Mouse (Mus musculus): Measurements from ENCODE around the gene Slc30a6. TPM values are rescaled to one million over a fixed set of nuclear protein-coding genes. Genes with fewer than 3 reads are reported as not detected.
A peak's percentile ranks its signal among the peaks of the same experiment; 100 is the strongest.

Slc30a6 gene
- polyA plus RNA-seq, 1 experiment from 2014 or later: 42.6 TPM

GRCm38 (mm10) chr17:74396766-74397165, 1.4 kb downstream of the Slc30a6 start:
- DNase-seq (no peak), ATAC-seq (ENCODE audit: insufficient read depth) (no peak)
- Histone ChIP-seq H3K9me3 (ENCODE audit: low read depth, low read length) (no peaks in the 10 kb centered on the region), H3K27me3 (ENCODE audit: insufficient read depth, low read length) (no peaks in the 10 kb centered on the region), H3K36me3 (ENCODE audit: insufficient read depth) (peaks cover 7% of the 10 kb centered on the region; the same call in 1 of the 2 replicates), H3K27ac (ENCODE audit: low read depth) (no peak overlapping the region), H3K9ac (peak overlapping the region; percentile 96; the same call in 1 of the 2 replicates), H3K4me2 (peak overlapping the region; percentile 79), H3K4me3 (ENCODE audit: low read depth, low read length) (peak overlapping the region; percentile 96), H3K4me1 (ENCODE audit: insufficient read depth) (peaks cover 5% of the 10 kb centered on the region; the same call in 1 of the 2 replicates)
- no peak for TF ChIP-seq CTCF (IDR thresholded peaks at IDR 0.05; ENCODE audit: low read depth)
- 78% methylated on average over 4 of the region's 4 CpGs for WGBS

GRCm38 (mm10) chr17:74397173-74397572, 1.8 kb downstream of the Slc30a6 start:
- Histone ChIP-seq H3K4me2 (no peak overlapping the region; the same call in 1 of the 2 replicates), H3K27me3 (ENCODE audit: insufficient read depth, low read length) (no peaks in the 10 kb centered on the region), H3K4me3 (ENCODE audit: low read depth, low read length) (peak overlapping the region; percentile 96; the same call in 1 of the 2 replicates), H3K36me3 (ENCODE audit: insufficient read depth) (peaks cover 11% of the 10 kb centered on the region), H3K9ac (no peak overlapping the region), H3K9me3 (ENCODE audit: low read depth, low read length) (no peaks in the 10 kb centered on the region), H3K4me1 (ENCODE audit: insufficient read depth) (peaks cover 5% of the 10 kb centered on the region; the same call in 1 of the 2 replicates), H3K27ac (ENCODE audit: low read depth) (no peak overlapping the region)
- 87% methylated on average over 2 of the region's 2 CpGs for WGBS
- no peak for ATAC-seq (ENCODE audit: insufficient read depth)
- no peak for TF ChIP-seq CTCF (IDR thresholded peaks at IDR 0.05; ENCODE audit: low read depth)
- DNase-seq: no peak

GRCm38 (mm10) chr17:74402486-74403222, 7.2 kb downstream of the Slc30a6 start:
- no peaks in the 10 kb centered on the region for H3K9me3 ChIP-seq (ENCODE audit: low read depth, low read length)
- 94% methylated on average over 12 of the region's 12 CpGs for WGBS
- TF ChIP-seq CTCF (IDR thresholded peaks at IDR 0.05; ENCODE audit: low read depth): no peak
- H3K36me3 ChIP-seq (ENCODE audit: insufficient read depth): peaks cover 58% of the 10 kb centered on the region
- H3K4me1 ChIP-seq (ENCODE audit: insufficient read depth): no peaks in the 10 kb centered on the region
- ATAC-seq (ENCODE audit: insufficient read depth) (no peak), DNase-seq (no peak)
- H3K27ac ChIP-seq (ENCODE audit: low read depth): no peak overlapping the region
- no peak overlapping the region for H3K9ac ChIP-seq
- H3K27me3 ChIP-seq (ENCODE audit: insufficient read depth, low read length): no peaks in the 10 kb centered on the region
- H3K4me2 ChIP-seq: no peak overlapping the region
- H3K4me3 ChIP-seq (ENCODE audit: low read depth, low read length): no peak overlapping the region

- WGBS: 83% methylated on average over 8 of the region's 8 CpGs
- no peak for TF ChIP-seq CTCF (IDR thresholded peaks at IDR 0.05; ENCODE audit: low read depth)
- no peaks in the 10 kb centered on the region for H3K9me3 ChIP-seq (ENCODE audit: low read depth, low read length)
Measured at GRCm38 (mm10) chr17:74406487-74406886, 11.1 kb downstream of the Slc30a6 start.

DNA sequence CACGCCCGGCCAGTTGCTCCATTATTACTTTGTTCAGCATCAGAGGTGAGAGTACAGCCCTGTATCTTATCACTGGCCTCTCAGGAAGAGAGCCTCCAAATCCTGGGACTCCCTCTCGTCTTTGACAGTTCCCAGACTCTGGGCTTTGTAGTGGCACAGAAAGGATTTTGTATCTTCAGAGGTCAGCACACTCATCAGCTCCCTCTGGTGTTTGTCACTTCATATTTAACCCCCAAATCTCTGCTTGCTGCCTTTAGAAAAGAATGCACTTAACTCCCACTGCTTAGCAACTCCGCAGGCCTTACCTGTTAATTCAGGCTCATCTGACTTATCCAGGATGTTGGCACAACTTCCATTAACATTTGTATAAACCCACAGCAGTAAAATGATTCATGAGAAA, 14.3 kb downstream of the Slc30a6 start:
- H3K4me3 ChIP-seq (ENCODE audit: low read depth, low read length): no peak overlapping the region
- no peaks in the 10 kb centered on the region for H3K4me1 ChIP-seq (ENCODE audit: insufficient read depth)
- no peak overlapping the region for H3K27ac ChIP-seq (ENCODE audit: low read depth)
- DNase-seq (peak; percentile 29), ATAC-seq (ENCODE audit: insufficient read depth) (no peak)
- no peak overlapping the region for H3K4me2 ChIP-seq
- H3K27me3 ChIP-seq (ENCODE audit: insufficient read depth, low read length): no peaks in the 10 kb centered on the region
- H3K9ac ChIP-seq: no peak overlapping the region
- WGBS: 62% methylated on average over 4 of the region's 4 CpGs
- H3K36me3 ChIP-seq (ENCODE audit: insufficient read depth): peaks cover 73% of the 10 kb centered on the region
- TF ChIP-seq CTCF (IDR thresholded peaks at IDR 0.05; ENCODE audit: low read depth): 0 out of 2 replicates have a peak, but pooled peaks have one; percentile 16
- H3K9me3 ChIP-seq (ENCODE audit: low read depth, low read length): no peaks in the 10 kb centered on the region

More at GRCm38 (mm10) chr17:74406487-74406886, 11.1 kb downstream of the Slc30a6 start:
- no peak for ATAC-seq (ENCODE audit: insufficient read depth)
- H3K4me1 ChIP-seq (ENCODE audit: insufficient read depth): no peaks in the 10 kb centered on the region
- no peak overlapping the region for H3K9ac ChIP-seq
- no peak overlapping the region for H3K4me2 ChIP-seq
- H3K36me3 ChIP-seq (ENCODE audit: insufficient read depth): peaks cover 77% of the 10 kb centered on the region
- no peak for DNase-seq
- no peak overlapping the region for H3K27ac ChIP-seq (ENCODE audit: low read depth)
- no peaks in the 10 kb centered on the region for H3K27me3 ChIP-seq (ENCODE audit: insufficient read depth, low read length)
- H3K4me3 ChIP-seq (ENCODE audit: low read depth, low read length): no peak overlapping the region

DNA sequence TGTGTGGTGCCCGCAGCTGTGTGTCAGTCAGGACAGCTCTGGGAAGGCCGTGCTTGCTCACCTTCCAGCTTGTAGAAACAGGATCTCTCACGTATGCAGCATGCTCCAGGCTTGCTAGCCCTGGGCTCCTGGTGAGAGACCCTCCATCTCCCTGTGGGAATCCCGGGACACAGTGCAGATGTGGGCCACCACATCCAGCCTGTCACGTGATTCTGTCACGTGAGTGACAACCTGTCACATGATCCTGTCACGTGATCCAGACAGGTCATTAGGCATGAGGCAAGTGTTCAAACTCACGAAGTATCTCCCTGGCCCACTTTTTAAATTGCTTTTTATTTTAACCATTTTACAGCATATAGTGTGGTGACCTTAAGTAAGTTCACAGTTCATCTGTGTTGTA, 17.9 kb downstream of the Slc30a6 start:
- Histone ChIP-seq H3K36me3 (ENCODE audit: insufficient read depth) (peaks cover 85% of the 10 kb centered on the region), H3K4me2 (no peak overlapping the region), H3K27me3 (ENCODE audit: insufficient read depth, low read length) (no peaks in the 10 kb centered on the region), H3K4me1 (ENCODE audit: insufficient read depth) (no peaks in the 10 kb centered on the region), H3K4me3 (ENCODE audit: low read depth, low read length) (no peak overlapping the region), H3K9me3 (ENCODE audit: low read depth, low read length) (no peaks in the 10 kb centered on the region), H3K9ac (no peak overlapping the region), H3K27ac (ENCODE audit: low read depth) (no peak overlapping the region)
- no peak for ATAC-seq (ENCODE audit: insufficient read depth)
- no peak for TF ChIP-seq CTCF (IDR thresholded peaks at IDR 0.05; ENCODE audit: low read depth)
- no peak for DNase-seq
- 79% methylated on average over 8 of the region's 8 CpGs for WGBS

- no peak for TF ChIP-seq CTCF (IDR thresholded peaks at IDR 0.05; ENCODE audit: low read depth)
- peaks cover 86% of the 10 kb centered on the region for H3K36me3 ChIP-seq (ENCODE audit: insufficient read depth)
Measured at GRCm38 (mm10) chr17:74414671-74415070, 19.3 kb downstream of the Slc30a6 start.

More at GRCm38 (mm10) chr17:74414671-74415070, 19.3 kb downstream of the Slc30a6 start:
- no peak for DNase-seq
- WGBS: 65% methylated on average over 1 of the region's 1 CpGs
- Histone ChIP-seq H3K27me3 (ENCODE audit: insufficient read depth, low read length) (no peaks in the 10 kb centered on the region), H3K4me3 (ENCODE audit: low read depth, low read length) (no peak overlapping the region), H3K4me1 (ENCODE audit: insufficient read depth) (no peaks in the 10 kb centered on the region), H3K4me2 (no peak overlapping the region), H3K27ac (ENCODE audit: low read depth) (no peak overlapping the region), H3K9me3 (ENCODE audit: low read depth, low read length) (no peaks in the 10 kb centered on the region), H3K9ac (no peak overlapping the region)
- no peak for ATAC-seq (ENCODE audit: insufficient read depth)

Data from lung, embryonic 14.5 days (tissue).